Mouse (Mus musculus) kidney, adult 2 months (tissue): ENCODE data around the gene Csnk1d. TPM values are rescaled to one million over a fixed set of nuclear protein-coding genes. Genes with fewer than 3 reads are reported as not detected.

Source experiments
- DNase-seq: peaks from one replicate; pipeline ENCODE4 v3.0.0; 2021
- H3K27ac ChIP-seq: fragments of 200-500 bp; 2 replicates; pipeline ENCODE4 v1.5.1; 2012; ENCODE audit warnings: low read depth, low read length, control low read depth, inconsistent platforms; ENCODE audit not compliant: insufficient read depth
- H3K27me3 ChIP-seq: fragments of 200-500 bp; replicated peaks from 2 replicates; pipeline ENCODE4 v1.6.1; 2012; ENCODE audit warnings: mild to moderate bottlenecking, moderate library complexity, low read length, inconsistent platforms; ENCODE audit not compliant: control insufficient read depth, insufficient read depth
- H3K36me3 ChIP-seq: fragments of 200-500 bp; 2 replicates; pipeline ENCODE4 v1.6.1; 2012; ENCODE audit warnings: mild to moderate bottlenecking, moderate library complexity, low read length, inconsistent platforms; ENCODE audit not compliant: control insufficient read depth, insufficient read depth
- H3K4me1 ChIP-seq: fragments of 200-500 bp; 2 replicates; pipeline ENCODE4 v1.6.1; 2011; ENCODE audit warnings: low read length; ENCODE audit not compliant: control insufficient read depth, insufficient read depth
- H3K4me3 ChIP-seq: fragments of 200-500 bp; 2 replicates; pipeline ENCODE4 v1.5.1; 2011; ENCODE audit warnings: mild to moderate bottlenecking, low read depth, low read length, control low read depth; ENCODE audit not compliant: insufficient read depth
- CTCF ChIP-seq: fragments of 200-500 bp; conservative IDR thresholded peaks from 2 replicates; pipeline ENCODE4 v1.5.1; 2011; ENCODE audit warnings: low read depth, mild to moderate bottlenecking, control low read depth, low read length, moderate library complexity, mixed read lengths; ENCODE audit not compliant: insufficient read depth, insufficient read length
- POLR2A ChIP-seq: fragments of 200-500 bp; IDR thresholded peaks from one replicate; pipeline ENCODE4 v1.6.1; 2011; ENCODE audit warnings: low read depth, low read length, control low read depth
- WGBS: fragments of 180-500 bp; shearing (Covaris S2); methylation state at CpG from one replicate; pipeline ENCODE4 v1.1.7; 2018; 5-methylcytosine and 5-hydroxymethylcytosine counted together
- polyA plus RNA-seq: library from polyadenylated mRNA; depleted of rRNA; stranded (reverse); fragments of >200 nt; gene quantifications from 2 replicates; pipeline ENCODE4 v1.2.3, GENCODE M21; 2012; rRNA removed

Csnk1d gene
- polyA plus RNA-seq, 1 experiment, result 71.0 TPM

DNA sequence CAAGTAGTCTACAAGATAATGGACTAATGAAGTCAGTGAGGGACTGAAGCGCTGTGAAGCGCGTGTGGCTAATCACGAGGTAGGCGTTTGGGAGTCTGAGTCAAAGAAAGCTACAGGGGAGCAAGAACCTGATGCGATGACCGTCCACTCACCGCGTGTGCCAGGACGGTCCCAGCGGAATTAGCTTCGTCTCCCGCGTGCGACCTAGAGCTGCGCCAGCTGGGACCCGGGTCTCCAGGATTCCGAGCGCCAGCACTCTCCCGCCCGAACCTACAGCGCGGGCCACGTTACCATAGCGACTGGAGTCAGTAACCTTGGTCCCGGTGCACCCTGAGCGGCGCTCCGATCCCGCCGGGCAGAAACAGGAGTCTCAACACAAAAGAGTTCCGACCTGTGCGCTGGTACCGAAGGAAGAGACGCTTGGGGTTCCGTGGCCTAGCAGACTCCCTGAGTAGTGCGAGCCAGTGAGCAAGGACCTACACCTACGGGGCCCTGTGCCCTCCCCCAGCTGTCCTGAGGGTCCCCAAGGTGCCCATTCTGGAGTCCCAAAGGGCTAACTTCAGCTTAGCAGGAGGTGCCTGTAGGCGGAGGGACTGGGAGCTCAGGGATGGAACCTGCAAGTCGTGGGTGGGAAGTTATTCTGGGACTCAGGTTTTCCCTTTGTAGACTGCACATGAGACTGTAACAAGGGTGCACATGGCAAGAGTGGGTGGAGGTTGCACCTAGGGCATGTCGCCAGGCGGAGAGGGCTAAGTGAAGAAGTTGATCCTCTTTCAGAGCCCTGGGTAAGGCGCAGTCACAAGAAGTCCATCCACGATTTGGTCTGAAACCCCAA lies 58.3 kb downstream of the Csnk1d start, which contains the start of gene Ccdc57:
Gene Ccdc57, minus strand, starts transcription at position 309 of the 835 bp plus-strand sequence.
- Histone ChIP-seq H3K27me3 (no peaks in the 10 kb centered on the region), H3K36me3 (no peaks in the 10 kb centered on the region), H3K27ac (no peak within 1 kb of the TSS), H3K4me3 (peak within 1 kb of the TSS; percentile 96), H3K4me1 (peaks cover 3% of the 10 kb centered on the region; the same call in 1 of the 2 replicates)
- DNase-seq, result peak; percentile 95
- no peak for TF ChIP-seq CTCF
- no peak for TF ChIP-seq POLR2A
- WGBS, result 10% methylated on average over 44 of the region's 44 CpGs

DNA sequence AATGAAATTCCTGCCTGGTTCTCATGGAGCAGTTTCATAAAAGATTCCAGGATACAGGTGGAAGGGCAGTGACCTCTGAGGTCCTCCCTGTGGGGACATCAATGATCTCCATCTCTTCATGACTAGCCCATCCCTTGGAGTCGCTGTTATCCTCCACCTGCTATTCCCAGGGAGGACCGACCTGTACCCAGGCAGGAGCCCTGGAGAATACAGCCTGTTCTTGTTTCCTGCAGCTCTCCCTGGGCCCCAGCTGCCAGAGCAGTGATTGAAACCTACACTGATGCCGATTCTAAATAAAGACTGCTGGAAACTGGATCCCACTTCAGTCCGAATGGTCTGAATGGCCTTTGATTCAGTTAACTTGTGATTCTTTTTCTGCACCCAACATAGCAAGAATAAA lies 59.7 kb downstream of the Csnk1d start:
- no peaks in the 10 kb centered on the region for H3K36me3 ChIP-seq
- H3K4me1 ChIP-seq, result peaks cover 3% of the 10 kb centered on the region; the same call in 1 of the 2 replicates
- no peak overlapping the region for H3K27ac ChIP-seq
- 85% methylated on average over 4 of the region's 4 CpGs for WGBS
- no peak overlapping the region for H3K4me3 ChIP-seq
- no peaks in the 10 kb centered on the region for H3K27me3 ChIP-seq
- TF ChIP-seq CTCF (no peak), POLR2A (no peak)
- no peak for DNase-seq

DNA sequence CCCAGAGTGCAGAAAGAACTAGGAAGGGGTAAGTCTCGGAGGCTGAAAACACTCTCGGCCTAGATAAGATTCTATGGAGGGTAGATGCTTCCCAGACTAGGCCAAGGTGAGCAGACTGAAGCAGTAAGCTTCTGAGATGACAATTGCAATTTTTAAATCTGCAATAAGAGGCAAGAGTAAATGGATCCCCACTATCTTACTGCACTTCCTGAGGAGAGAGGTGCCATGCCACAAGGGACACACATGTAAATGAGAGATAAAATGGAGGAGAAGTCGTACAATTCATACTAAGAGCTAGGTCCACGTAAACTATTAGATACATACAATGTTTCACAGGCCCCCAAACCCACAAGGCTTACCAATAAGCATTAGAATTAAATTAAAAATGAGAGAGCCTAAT lies 62.7 kb downstream of the Csnk1d start:
- H3K36me3 ChIP-seq, result no peaks in the 10 kb centered on the region

DNA sequence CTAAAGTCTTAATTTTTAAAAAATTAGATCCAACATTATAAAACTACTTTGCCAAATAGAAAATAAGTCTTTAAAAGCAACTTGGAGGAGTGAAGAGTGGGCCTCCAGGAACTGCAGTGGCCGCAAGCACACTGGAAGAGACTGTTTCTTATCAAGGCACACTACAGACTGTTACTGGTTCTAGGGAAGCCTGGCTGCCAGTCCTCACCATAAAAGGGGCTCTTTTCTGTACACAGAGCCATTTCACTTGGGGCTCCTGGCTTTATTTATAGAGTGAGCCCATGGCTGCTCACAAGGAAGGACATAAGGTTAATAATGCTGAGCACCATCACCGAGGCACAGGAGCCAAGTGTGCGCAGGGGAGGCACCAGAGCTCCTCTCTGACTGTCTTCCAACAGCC lies 68.6 kb downstream of the Csnk1d start:
- Histone ChIP-seq H3K27me3 (no peaks in the 10 kb centered on the region), H3K4me1 (no peaks in the 10 kb centered on the region), H3K4me3 (no peak overlapping the region), H3K36me3 (no peaks in the 10 kb centered on the region), H3K27ac (no peak overlapping the region)
- WGBS, result 94% methylated on average over 3 of the region's 3 CpGs
- no peak for DNase-seq
- TF ChIP-seq POLR2A (no peak), CTCF (no peak)

More for the DNA sequence above, 62.7 kb downstream of the Csnk1d start:
- WGBS, result 95% methylated on average over 4 of the region's 4 CpGs
- Histone ChIP-seq H3K27me3 (no peaks in the 10 kb centered on the region), H3K4me3 (no peak overlapping the region), H3K4me1 (peaks cover 3% of the 10 kb centered on the region; the same call in 1 of the 2 replicates), H3K27ac (no peak overlapping the region)
- TF ChIP-seq CTCF, result no peak
- no peak for DNase-seq

DNA sequence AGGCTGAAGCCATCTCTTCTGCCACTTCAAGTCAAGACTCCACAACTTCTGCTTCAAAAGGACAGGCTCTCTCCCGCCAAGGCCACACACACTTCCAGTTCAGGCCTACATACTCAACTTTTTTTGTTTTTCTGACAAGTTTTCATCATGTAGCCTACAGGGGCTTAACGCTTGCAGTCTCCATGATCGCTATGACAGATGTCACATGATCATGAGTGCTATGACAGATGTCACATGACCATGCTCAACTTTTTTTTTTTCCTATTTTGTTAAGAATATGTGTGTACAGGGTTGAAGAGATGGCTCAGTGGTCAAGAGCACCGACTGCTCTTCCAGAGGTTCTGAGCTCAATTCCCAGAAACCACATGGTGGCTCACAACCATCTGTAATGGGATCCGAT lies 73.4 kb downstream of the Csnk1d start:
- no peak for DNase-seq
- whole genome bisulfite sequencing, result 98% methylated on average over 5 of the region's 5 CpGs
- H3K27ac ChIP-seq, result no peak overlapping the region
- no peak overlapping the region for H3K4me3 ChIP-seq
- H3K27me3 ChIP-seq, result no peaks in the 10 kb centered on the region
- TF ChIP-seq POLR2A (no peak), CTCF (no peak)
- no peaks in the 10 kb centered on the region for H3K4me1 ChIP-seq
- H3K36me3 ChIP-seq, result no peaks in the 10 kb centered on the region

DNA sequence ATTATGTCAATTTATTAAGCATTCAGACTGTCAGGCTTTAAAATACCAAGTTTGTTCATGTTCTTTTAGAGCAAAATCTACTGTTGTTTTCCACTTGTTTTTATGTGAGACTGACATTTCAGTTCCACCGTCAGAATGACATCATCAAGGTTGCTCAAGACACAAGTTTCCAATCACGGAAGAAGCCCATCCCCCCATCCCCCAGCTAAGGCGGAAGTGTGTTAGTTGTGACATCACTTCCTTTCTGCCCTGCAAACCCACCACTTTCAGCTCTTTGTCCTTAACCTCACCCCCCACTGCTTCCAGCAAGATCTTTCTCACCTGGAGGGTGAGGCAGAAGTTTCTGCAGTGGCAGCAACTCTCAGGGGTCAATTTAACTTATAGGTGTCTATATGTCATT lies 74.7 kb downstream of the Csnk1d start:
- 66% methylated on average over 3 of the region's 3 CpGs for WGBS
- DNase-seq, result no peak
- Histone ChIP-seq H3K4me3 (no peak overlapping the region), H3K36me3 (no peaks in the 10 kb centered on the region), H3K27me3 (no peaks in the 10 kb centered on the region), H3K4me1 (no peaks in the 10 kb centered on the region), H3K27ac (no peak overlapping the region)
- TF ChIP-seq CTCF, result no peak
- TF ChIP-seq POLR2A, result no peak

DNA sequence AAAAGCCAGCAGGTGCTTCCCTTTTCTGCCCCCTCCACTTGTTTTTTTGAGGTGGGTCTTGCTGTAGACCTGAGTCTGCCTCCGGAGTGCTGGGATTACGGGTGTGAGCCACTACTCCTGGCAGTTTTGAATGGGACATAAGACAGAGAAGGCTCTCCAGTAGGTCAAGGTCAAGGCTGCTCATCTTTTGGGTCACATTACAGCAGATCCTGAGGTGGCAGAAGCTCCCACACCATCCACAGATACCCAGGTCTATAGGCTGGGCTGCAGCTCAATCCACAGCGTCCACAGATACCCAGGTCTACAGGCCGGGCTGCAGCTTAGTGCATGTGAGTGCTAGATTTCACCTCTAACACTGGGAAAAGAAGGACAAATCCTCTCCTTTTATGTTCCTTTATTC lies 77.3 kb downstream of the Csnk1d start:
- H3K4me1 ChIP-seq, result no peaks in the 10 kb centered on the region
- TF ChIP-seq POLR2A (no peak), CTCF (no peak)
- H3K4me3 ChIP-seq, result no peak overlapping the region
- no peaks in the 10 kb centered on the region for H3K36me3 ChIP-seq
- no peaks in the 10 kb centered on the region for H3K27me3 ChIP-seq
- DNase-seq, result no peak
- H3K27ac ChIP-seq, result no peak overlapping the region
- 96% methylated on average over 4 of the region's 4 CpGs for WGBS

Other genes starting within 250 kb of the Csnk1d start
- gene Hmga1b, start 228.5 kb downstream of the Csnk1d start, polyA plus RNA-seq, result 0.53 and 0.55 TPM in 2 replicates
- gene Rfng, start 207.1 kb downstream of the Csnk1d start, polyA plus RNA-seq, result 69.0 and 80.5 TPM in 2 replicates
- 173 and 175 TPM in 2 replicates for gene Gps1, start 207.1 kb downstream of the Csnk1d start, polyA plus RNA-seq
- 42.3 and 42.6 TPM in 2 replicates for gene Dus1l, start 194.9 kb downstream of the Csnk1d start, polyA plus RNA-seq
- 936 and 1,244 TPM in 2 replicates for gene Fasn, start 166.8 kb downstream of the Csnk1d start, polyA plus RNA-seq
- 2.9 and 3.5 TPM in 2 replicates for gene Ccdc57, start 58.5 kb downstream of the Csnk1d start, polyA plus RNA-seq
- 2.0 and 2.9 TPM in 2 replicates for gene Slc16a3, start 42.9 kb downstream of the Csnk1d start, polyA plus RNA-seq
- 1.2 and 3.0 TPM in 2 replicates for gene Cd7, start 48.1 kb upstream of the Csnk1d start, polyA plus RNA-seq
- 66.6 and 75.2 TPM in 2 replicates for gene Sectm1b, start 72.2 kb upstream of the Csnk1d start, polyA plus RNA-seq
- 2.1 and 2.8 TPM in 2 replicates for gene Sectm1a, start 89.9 kb upstream of the Csnk1d start, polyA plus RNA-seq
- not detected in 2 replicates for gene Tex19.2, start 127.3 kb upstream of the Csnk1d start, polyA plus RNA-seq
- gene Tex19.1, start 154.8 kb upstream of the Csnk1d start, polyA plus RNA-seq, result not detected in 2 replicates
- not detected in 2 replicates for gene Uts2r, start 168.9 kb upstream of the Csnk1d start, polyA plus RNA-seq
- gene Hexdc, start 213.1 kb upstream of the Csnk1d start, polyA plus RNA-seq, result 18.3 and 23.6 TPM in 2 replicates
- 25.4 and 27.4 TPM in 2 replicates for gene Ogfod3, start 213.4 kb upstream of the Csnk1d start, polyA plus RNA-seq
- gene Cybc1, start 238.0 kb upstream of the Csnk1d start, polyA plus RNA-seq, result 13.7 and 15.3 TPM in 2 replicates
- 41.8 and 54.1 TPM in 2 replicates for gene Narf, start 245.9 kb upstream of the Csnk1d start, polyA plus RNA-seq